Mouse (Mus musculus) neutrophil, adult 65 days (primary cell): Measurements from ENCODE around the gene Klf9. TPM values are rescaled to one million over a fixed set of nuclear protein-coding genes. Genes with fewer than 3 reads are reported as not detected.

ENCODE experiments used
- total RNA-seq: library from RNA; stranded (reverse); gene quantifications from 2 replicates; pipeline ENCODE4 v1.2.4, GENCODE M21; 2023

Gene Klf9
- total RNA-seq: 22.4 and 23.1 TPM in 2 replicates

GRCm38 (mm10) chr19:23140689-23141317 is at the start of gene Klf9:
Gene Klf9, plus strand, starts transcription at chr19:23141226.

Other genes starting within 250 kb of the Klf9 start
- gene Smc5, start 132.7 kb downstream of the Klf9 start, total RNA-seq: 34.5 and 58.6 TPM in 2 replicates